Mouse (Mus musculus) CD4-positive, CD25-positive, alpha-beta regulatory T cell, adult 2 months (primary cell): ENCODE data around the gene Fmnl2.

Experiments used
- DNase-seq: peaks from one replicate; pipeline ENCODE4 v3.0.0-alpha.2; 2012; ENCODE audit warnings: low read depth, low spot score

Fmnl2 gene

DNA sequence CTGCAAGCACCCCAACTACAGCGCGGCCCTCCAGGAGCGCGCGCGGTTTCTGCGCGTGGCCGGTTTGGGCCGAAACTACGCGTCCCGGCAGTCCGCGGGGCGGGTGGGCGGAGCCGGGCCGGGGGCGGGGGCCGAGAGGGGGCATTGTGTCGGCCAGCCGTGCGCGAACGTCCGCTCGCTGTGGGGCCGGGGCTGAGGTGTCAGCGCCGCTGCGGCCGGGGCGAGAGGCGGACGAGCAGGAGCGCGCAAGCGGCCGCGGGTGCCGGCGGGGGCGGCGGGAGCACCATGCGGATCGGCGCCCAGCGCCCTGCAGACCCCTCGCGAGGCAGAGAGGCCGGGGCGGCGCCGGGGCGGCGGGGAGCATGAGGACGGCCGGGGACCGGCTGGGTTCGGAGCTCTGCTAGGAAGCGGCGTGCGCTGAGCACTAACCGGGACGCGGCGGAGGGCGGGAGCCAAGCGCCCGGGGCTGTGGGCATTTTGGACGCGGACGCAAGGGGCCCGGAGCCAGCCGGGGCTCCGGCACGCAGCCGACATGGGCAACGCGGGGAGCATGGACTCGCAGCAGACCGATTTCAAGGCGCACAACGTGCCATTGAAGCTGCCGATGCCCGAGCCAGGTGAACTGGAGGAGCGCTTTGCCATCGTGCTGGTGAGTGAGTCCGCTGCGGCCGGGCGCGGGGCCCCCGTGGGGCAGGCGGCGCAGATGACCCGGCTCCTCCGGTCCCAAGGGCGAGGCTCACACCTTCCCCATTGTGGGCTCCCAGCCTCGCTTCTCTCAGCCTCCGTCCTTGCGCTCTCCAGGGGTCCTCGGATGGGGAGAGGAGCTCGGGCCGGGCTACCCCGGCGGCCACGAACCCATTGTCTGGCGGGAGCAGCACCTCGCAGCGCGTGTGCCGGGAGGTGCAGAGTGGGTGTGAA, at the start of gene Fmnl2:
Fmnl2 (plus strand) TSS at position 250 of the 918 bp plus-strand sequence.
- DNase-seq: peak; percentile 3

- no peak for DNase-seq
These were observed 47.7 kb upstream of the Fmnl2 start for GRCm38 (mm10) chr2:52809988-52810387.

- no peak for DNase-seq
These were observed 46.0 kb upstream of the Fmnl2 start for GRCm38 (mm10) chr2:52811691-52812090.

DNA sequence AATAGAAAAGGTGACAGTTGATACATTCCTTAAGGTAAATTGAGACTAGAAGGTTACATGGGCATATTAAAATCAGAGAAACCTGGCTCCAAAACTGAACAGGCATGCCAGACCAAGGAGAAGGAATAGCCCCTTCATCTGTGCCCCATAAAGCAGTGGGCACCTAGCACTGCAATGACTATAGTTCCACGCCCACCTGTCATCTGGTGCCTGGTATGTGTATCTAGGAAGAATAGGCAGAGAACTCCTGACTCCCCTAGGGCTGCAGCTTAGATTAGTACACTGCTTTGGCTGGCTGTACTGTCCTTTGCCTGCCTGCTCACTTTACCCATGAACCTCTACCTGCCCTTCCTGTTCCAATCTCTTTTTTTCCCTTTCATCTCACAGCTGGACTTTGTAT, 40.3 kb upstream of the Fmnl2 start:
- DNase-seq: no peak

- DNase-seq: no peak
These were observed 38.7 kb upstream of the Fmnl2 start for GRCm38 (mm10) chr2:52818944-52819343.

DNA sequence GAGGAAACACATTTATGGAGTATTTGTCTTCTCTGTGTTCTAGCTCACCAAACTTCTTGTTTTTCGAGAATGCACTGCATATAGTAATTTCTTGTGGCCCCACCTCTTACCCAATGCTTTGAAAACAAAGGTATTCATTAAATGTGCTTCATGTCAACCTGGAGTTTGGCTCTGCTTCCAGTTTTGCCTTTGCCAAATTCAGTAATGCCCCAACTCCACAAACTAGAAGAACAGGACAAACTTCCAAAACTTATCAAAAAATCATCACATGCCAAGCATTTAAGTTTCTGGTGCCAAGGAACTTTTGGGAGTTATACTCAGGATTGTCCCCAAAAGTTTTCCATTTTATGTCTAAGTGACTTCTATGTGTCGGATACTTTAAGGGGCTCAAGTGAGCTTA, 35.4 kb upstream of the Fmnl2 start:
- DNase-seq: no peak

DNA sequence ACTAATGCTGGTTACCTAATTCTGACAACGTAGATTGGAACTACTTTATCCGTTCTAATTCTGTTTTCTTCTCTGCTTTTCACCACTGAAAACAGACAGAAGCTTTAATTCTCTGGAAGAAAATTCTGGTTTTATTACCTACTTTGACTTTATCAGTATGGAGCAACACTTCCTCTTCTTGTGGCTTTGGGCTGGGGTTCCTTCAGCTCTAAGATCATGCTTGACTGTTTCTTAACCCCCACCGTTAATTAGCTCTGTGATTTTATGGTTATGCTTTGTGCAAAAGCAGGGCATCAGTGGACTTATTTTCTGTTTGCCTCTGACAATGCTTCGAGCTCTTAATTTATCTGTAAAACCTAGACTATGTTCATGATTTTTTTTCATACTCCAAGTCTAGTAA, 29.6 kb upstream of the Fmnl2 start:
- DNase-seq: no peak

DNA sequence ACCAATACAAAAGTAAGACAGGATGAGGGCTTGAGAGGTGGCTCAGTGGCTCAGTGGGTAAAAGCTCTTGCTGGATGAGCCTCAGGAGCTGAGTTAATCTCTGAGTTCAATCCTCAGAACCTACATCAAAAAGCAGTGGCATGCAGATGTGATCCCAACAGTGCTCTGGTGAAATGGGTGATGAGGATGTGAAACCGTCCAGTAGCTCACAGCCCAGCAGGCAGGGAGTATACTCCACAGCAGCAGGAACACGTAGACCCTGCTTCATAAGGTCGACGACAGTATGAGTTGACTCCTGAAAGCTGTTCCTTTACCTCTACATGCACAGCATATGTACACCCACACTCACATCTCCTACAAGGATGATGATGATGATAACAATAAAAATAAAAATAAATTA, 27.1 kb upstream of the Fmnl2 start:
- DNase-seq: no peak

GRCm38 (mm10) chr2:52831585-52831984, 26.1 kb upstream of the Fmnl2 start:
- no peak for DNase-seq

DNA sequence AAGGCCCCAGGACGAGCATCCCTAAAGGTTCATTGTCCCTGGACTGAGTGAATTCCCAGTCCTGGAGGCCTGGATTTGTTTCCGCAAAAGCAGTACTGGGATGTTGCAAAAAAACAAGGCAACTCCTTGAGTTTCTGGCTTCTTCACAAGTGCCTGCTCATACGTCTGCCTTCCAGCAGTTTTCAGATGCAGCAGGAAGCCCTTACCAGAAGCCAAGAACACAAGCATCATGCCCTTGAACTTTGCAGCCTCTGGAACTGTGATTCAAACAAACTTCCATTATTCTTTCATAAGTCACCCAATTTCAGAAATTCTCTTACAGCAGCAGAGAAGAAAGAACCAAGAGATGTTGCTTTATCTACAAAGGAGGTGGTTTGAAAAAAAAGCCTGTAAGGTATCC, 21.9 kb upstream of the Fmnl2 start:
- no peak for DNase-seq

DNA sequence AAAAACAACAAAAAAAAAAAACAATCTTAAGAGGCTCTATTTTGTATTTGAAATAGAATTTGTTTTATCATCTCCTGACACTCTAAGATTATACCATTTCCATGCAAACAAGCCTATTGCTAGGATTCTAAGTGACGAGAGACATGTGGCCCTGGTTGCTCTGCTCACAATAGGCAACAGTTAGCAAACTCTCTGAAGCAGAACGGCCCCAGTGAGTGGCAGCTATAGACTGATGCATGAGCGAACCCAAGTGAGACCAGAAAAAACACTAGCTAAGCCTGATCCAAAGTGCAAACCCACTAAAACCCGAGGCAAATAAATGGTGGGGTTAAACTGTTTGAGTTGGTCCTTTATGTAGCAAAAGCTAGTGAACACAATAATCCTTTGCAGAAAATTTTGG, 18.6 kb upstream of the Fmnl2 start:
- no peak for DNase-seq

GRCm38 (mm10) chr2:52839868-52840267, 17.8 kb upstream of the Fmnl2 start:
- DNase-seq: no peak

DNA sequence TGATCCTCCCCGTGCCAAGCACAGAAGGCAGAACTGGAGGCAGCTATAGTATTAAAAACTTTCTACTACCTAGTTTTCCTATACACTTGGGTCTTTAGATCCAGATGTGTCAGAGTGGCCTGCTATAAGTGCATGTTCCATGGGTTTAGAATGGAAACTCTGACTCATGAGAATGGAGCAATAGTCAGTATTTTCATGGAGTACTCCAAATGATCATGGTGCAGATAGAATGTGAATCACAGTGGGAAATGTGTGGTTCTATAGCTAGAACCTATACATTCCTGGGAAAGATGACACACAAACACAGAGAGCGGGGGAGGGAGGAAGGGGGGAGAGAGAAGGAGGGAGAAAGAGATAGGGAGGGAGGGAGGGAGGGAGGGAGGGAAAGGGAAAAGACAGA, 13.8 kb upstream of the Fmnl2 start:
- no peak for DNase-seq

DNA sequence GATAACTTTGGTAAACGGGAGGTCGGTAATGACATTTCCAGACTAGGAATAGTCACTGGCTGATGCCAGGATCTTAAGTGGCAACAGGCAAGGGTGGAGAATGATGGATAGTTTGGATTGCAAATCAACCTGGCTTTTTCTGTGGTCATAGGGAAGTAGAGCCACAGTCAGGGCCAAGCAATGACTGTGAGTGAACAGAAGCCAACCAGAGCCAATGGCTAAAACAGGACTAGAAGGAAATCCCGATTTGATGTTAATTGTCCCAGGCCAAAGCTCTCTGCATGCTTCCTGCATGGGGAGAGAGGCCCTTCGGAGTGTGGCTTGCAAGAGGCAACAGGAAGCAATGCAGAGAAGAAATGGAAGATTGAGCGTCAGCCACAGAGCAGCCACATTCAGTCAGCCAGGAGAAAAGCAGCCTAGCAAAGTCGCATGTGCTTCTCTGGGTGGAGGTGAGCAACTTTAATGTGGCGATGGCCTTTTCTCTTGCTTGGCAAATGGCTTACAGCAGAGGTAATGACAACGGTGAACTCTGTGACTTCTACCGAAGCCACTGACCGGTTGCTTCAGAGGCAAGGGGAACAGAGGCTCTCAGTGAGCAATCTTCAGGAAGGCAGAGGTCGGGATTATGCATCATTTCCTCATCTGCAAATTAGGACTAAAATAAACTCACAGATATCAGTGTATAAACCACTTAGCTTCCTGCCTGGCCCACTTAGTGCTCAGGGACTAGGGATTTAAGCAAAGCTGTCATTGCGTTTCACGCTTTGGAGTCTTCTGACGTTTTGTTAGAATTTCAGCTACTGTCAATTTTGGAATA, 12.5 kb upstream of the Fmnl2 start:
- DNase-seq: no peak

DNA sequence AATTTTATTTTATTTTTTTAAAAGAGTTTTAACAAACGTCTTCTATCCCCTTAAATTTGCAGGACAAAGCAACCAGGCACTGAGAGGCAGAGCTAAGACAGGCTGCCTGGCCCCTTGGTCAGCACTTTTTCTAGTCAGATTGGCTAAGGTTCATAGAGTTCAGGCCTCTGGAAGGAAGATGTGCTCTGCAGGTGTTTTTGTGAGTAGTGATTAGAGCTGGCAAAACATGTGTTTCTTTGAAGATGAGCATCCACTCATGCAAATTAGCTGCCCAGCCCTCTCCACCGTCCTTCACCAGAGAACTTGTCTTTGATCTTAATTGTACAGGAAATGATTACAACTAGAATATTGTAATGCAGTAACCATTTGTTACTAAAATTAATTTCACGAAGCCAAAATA, 11.2 kb upstream of the Fmnl2 start:
- no peak for DNase-seq

DNA sequence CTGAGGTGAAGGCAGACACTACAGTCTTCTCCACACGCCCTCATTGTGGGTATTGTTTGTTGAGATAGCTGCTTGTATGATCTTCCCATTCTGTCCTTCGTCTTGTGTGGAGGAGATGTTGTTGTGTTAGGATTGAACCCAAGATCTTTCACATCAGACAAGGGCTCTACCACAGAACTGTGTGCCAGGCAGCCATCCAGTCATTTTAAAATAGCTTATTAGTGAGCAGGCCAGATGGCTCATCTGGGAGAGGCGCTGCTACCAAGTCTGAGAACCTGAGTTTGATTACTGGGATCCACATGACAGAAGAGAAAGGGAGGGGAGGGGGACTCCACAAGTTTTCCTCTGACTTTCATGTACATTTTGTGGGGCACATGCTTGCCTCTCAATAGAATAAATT, 8.6 kb upstream of the Fmnl2 start:
- DNase-seq: no peak

GRCm38 (mm10) chr2:52858529-52859465, 1.1 kb downstream of the Fmnl2 start:
- DNase-seq: no peak

GRCm38 (mm10) chr2:52859466-52859840, 1.8 kb downstream of the Fmnl2 start:
- DNase-seq: no peak

- DNase-seq: no peak
These were observed 2.6 kb downstream of the Fmnl2 start for GRCm38 (mm10) chr2:52860111-52860775.

DNA sequence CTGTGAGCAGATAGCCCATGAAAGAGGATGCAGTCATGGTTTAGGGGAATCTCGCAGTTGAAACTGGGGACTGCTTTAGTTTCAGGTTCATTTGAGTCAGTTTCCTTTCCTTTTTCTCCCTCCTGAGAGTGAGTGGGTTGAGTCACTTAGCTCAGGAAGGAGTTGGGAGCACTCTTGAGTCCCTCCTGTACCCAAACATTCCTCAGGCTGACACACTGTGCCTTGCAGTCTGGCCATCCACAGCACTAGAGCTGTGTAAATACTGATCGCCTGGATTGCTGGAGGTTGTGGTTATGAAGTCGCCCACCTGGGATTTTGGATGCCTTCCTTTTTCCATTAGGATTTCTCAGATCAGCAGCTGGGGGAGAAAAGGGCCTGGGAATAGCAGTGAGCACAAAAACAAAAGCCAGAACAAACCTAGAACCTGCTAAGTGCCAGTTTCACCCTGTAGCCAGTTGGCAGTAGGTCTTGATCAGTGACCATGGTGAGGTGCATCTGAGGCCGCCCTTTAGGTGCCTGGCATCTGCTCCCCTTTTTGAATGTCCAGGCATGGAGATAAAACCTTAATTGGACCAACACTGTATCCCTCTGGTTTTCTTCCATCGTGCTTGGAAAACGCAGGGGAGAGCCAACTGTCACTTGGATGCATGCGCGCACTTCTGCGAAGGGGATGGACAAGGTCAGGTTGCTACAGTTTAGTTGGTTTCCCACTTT, 4.5 kb downstream of the Fmnl2 start:
- DNase-seq: no peak

- no peak for DNase-seq
These were observed 5.1 kb downstream of the Fmnl2 start for GRCm38 (mm10) chr2:52862760-52863124.
